Mouse (Mus musculus) thymus, adult 2 months (tissue): ENCODE results near the gene Ankrd55. TPM values are rescaled to one million over a fixed set of nuclear protein-coding genes. Genes with fewer than 3 reads are reported as not detected.

Experiments
- DNase-seq: peaks from one replicate; pipeline ENCODE4 v3.0.0; 2021
- H3K27ac ChIP-seq: fragments of 200-500 bp; 2 replicates; pipeline ENCODE4 v1.5.1; 2012; ENCODE audit warnings: low read length, control low read depth; ENCODE audit not compliant: control insufficient read depth, insufficient read depth
- H3K27me3 ChIP-seq: fragments of 200-500 bp; 2 replicates; pipeline ENCODE4 v1.6.1; 2012; ENCODE audit warnings: mild to moderate bottlenecking, low read length, moderate library complexity, mixed read lengths; ENCODE audit not compliant: control insufficient read depth, insufficient read depth
- H3K36me3 ChIP-seq: fragments of 200-500 bp; 2 replicates; pipeline ENCODE4 v1.6.1; 2012; ENCODE audit warnings: mild to moderate bottlenecking, low read length, moderate library complexity; ENCODE audit not compliant: control insufficient read depth, insufficient read depth
- H3K4me1 ChIP-seq: fragments of 200-500 bp; replicated peaks from 2 replicates; pipeline ENCODE4 v1.6.1; 2012; ENCODE audit warnings: low read length; ENCODE audit not compliant: control insufficient read depth, insufficient read depth
- H3K4me3 ChIP-seq: fragments of 200-500 bp; 2 replicates; pipeline ENCODE4 v1.5.1; 2012; ENCODE audit warnings: mild to moderate bottlenecking, low read length, control low read depth, moderate library complexity; ENCODE audit not compliant: control insufficient read depth, insufficient read depth
- CTCF ChIP-seq: fragments of 200-500 bp; IDR thresholded peaks from 2 replicates; pipeline ENCODE4 v1.5.1; 2012; ENCODE audit warnings: mild to moderate bottlenecking, control low read depth, low read length, moderate library complexity, borderline replicate concordance; ENCODE audit not compliant: control insufficient read depth, poor library complexity, insufficient read depth; ENCODE audit errors: extremely low read depth
- POLR2A ChIP-seq: fragments of 200-500 bp; IDR thresholded peaks from 2 replicates; pipeline ENCODE4 v1.6.1; 2012; ENCODE audit warnings: mild to moderate bottlenecking, low read length, control low read depth, moderate library complexity; ENCODE audit not compliant: control insufficient read depth, poor library complexity, insufficient read depth; ENCODE audit errors: extremely low read depth
- WGBS: fragments of 180-500 bp; shearing (Covaris S2); methylation state at CpG from one replicate; pipeline ENCODE4 v1.1.7; 2018; 5-methylcytosine and 5-hydroxymethylcytosine counted together
- polyA plus RNA-seq: library from polyadenylated mRNA; depleted of rRNA; stranded (reverse); fragments of >200 nt; gene quantifications from 2 replicates; pipeline ENCODE4 v1.2.3, GENCODE M21; 2012

Gene Ankrd55
- polyA plus RNA-seq, 1 experiment: 2.5 TPM

GRCm38 (mm10) chr13:112382457-112382856, 94.2 kb downstream of the Ankrd55 start:
- 80% methylated on average over 4 of the region's 4 CpGs for WGBS
- DNase-seq: no peak
- TF ChIP-seq POLR2A (no peak), CTCF (no peak)
- H3K27me3 ChIP-seq: no peaks in the 10 kb centered on the region
- H3K36me3 ChIP-seq: no peaks in the 10 kb centered on the region
- no peak overlapping the region for H3K27ac ChIP-seq
- no peak overlapping the region for H3K4me3 ChIP-seq
- peaks cover 7% of the 10 kb centered on the region; the same call in 1 of the 2 replicates for H3K4me1 ChIP-seq

GRCm38 (mm10) chr13:112382956-112383355, 94.7 kb downstream of the Ankrd55 start:
- Histone ChIP-seq H3K4me3 (no peak overlapping the region), H3K27me3 (no peaks in the 10 kb centered on the region), H3K36me3 (no peaks in the 10 kb centered on the region), H3K27ac (no peak overlapping the region), H3K4me1 (peaks cover 9% of the 10 kb centered on the region)
- 88% methylated on average over 3 of the region's 3 CpGs for WGBS
- DNase-seq: no peak
- TF ChIP-seq POLR2A: no peak
- no peak for TF ChIP-seq CTCF

GRCm38 (mm10) chr13:112383941-112384659, 95.8 kb downstream of the Ankrd55 start:
- 89% methylated on average over 11 of the region's 11 CpGs for WGBS
- DNase-seq: no peak
- H3K27ac ChIP-seq: no peak overlapping the region
- no peak overlapping the region for H3K4me3 ChIP-seq
- TF ChIP-seq POLR2A (no peak), CTCF (no peak)
- no peaks in the 10 kb centered on the region for H3K36me3 ChIP-seq
- H3K27me3 ChIP-seq: no peaks in the 10 kb centered on the region
- H3K4me1 ChIP-seq: peaks cover 14% of the 10 kb centered on the region

GRCm38 (mm10) chr13:112385040-112385439, 96.8 kb downstream of the Ankrd55 start:
- peaks cover 14% of the 10 kb centered on the region for H3K4me1 ChIP-seq
- no peak for DNase-seq
- no peak overlapping the region for H3K27ac ChIP-seq
- H3K4me3 ChIP-seq: no peak overlapping the region
- 73% methylated on average over 9 of the region's 9 CpGs for WGBS
- H3K27me3 ChIP-seq: no peaks in the 10 kb centered on the region
- H3K36me3 ChIP-seq: no peaks in the 10 kb centered on the region
- TF ChIP-seq POLR2A: no peak
- no peak for TF ChIP-seq CTCF

- no peak for TF ChIP-seq POLR2A
- no peak for TF ChIP-seq CTCF
- Histone ChIP-seq H3K27ac (no peak overlapping the region), H3K4me3 (no peak overlapping the region), H3K4me1 (peaks cover 14% of the 10 kb centered on the region), H3K36me3 (no peaks in the 10 kb centered on the region), H3K27me3 (no peaks in the 10 kb centered on the region)
- 60% methylated on average over 2 of the region's 2 CpGs for WGBS
- no peak for DNase-seq
These were observed 98.3 kb downstream of the Ankrd55 start for GRCm38 (mm10) chr13:112386494-112387075.

- no peak overlapping the region for H3K4me3 ChIP-seq
- TF ChIP-seq POLR2A (no peak), CTCF (no peak)
- H3K27me3 ChIP-seq: no peaks in the 10 kb centered on the region
- H3K36me3 ChIP-seq: no peaks in the 10 kb centered on the region
- 95% methylated on average over 5 of the region's 5 CpGs for WGBS
- no peak for DNase-seq
- H3K4me1 ChIP-seq: peaks cover 14% of the 10 kb centered on the region
- no peak overlapping the region for H3K27ac ChIP-seq
These were observed 99.0 kb downstream of the Ankrd55 start for GRCm38 (mm10) chr13:112387279-112387678.
